Mouse (Mus musculus): ENCODE results near the gene Tmprss11e. TPM values are rescaled to one million over a fixed set of nuclear protein-coding genes. Genes with fewer than 3 reads are reported as not detected.

Tmprss11e gene
- not detected in 2 replicates for polyA plus RNA-seq (2016; fragmentation: Nextera tagmentation; extraction: Ambion mirVana)

DNA sequence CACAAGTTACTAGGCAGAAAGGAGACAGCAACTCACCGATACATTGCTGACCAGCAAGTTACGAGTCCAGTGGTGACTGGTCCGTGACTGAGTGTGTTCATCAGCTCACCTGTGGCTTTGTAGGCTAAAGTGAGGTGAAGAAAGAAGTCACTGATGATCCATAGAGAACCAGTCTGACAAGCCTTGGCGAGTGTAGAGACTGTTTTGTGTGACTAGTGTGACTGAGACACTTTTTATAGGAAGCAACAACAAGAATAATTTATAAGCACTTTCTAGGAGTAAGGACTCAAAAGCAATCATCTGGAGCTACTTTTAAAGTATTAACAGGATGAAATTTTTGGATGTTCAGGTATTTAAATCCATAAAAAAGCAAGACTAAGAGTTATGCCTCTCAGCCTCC lies at the start of gene Tmprss11e:
TSS of gene Tmprss11e (minus strand) at position 101 of the 400 bp plus-strand sequence.
- H3K9me3 ChIP-seq (replicated peaks): no peaks in the 10 kb centered on the region
- no peak within 1 kb of the TSS for H3K4me2 ChIP-seq (replicated peaks)
- no peak within 1 kb of the TSS for H3K27ac ChIP-seq
- no peak within 1 kb of the TSS for H3K4me3 ChIP-seq
- no peak for ATAC-seq (ENCODE audit: low FRiP score)
- H3K4me1 ChIP-seq: no peaks in the 10 kb centered on the region
- 86% methylated on average over 4 of the region's 4 CpGs for WGBS
- no peaks in the 10 kb centered on the region for H3K36me3 ChIP-seq
- no peak within 1 kb of the TSS for H3K9ac ChIP-seq
- no peaks in the 10 kb centered on the region for H3K27me3 ChIP-seq

- WGBS: 82% methylated on average over 8 of the region's 8 CpGs
- Histone ChIP-seq H3K27ac (no peak overlapping the region), H3K9me3 (replicated peaks) (no peaks in the 10 kb centered on the region), H3K4me2 (replicated peaks) (no peak overlapping the region), H3K4me3 (no peak overlapping the region), H3K4me1 (no peaks in the 10 kb centered on the region), H3K27me3 (no peaks in the 10 kb centered on the region), H3K36me3 (no peaks in the 10 kb centered on the region), H3K9ac (no peak overlapping the region)
- no peak for ATAC-seq (ENCODE audit: low FRiP score)
Measured at GRCm38 (mm10) chr5:86792807-86793206, 47.2 kb upstream of the Tmprss11e start.

GRCm38 (mm10) chr5:86792249-86792648 lies 46.6 kb upstream of the Tmprss11e start:
- Histone ChIP-seq H3K4me3 (no peak overlapping the region), H3K27me3 (no peaks in the 10 kb centered on the region), H3K27ac (no peak overlapping the region), H3K4me1 (no peaks in the 10 kb centered on the region), H3K4me2 (replicated peaks) (no peak overlapping the region), H3K9me3 (replicated peaks) (no peaks in the 10 kb centered on the region), H3K36me3 (no peaks in the 10 kb centered on the region), H3K9ac (no peak overlapping the region)
- WGBS: 72% methylated on average over 4 of the region's 4 CpGs
- no peak for ATAC-seq (ENCODE audit: low FRiP score)

- no peak overlapping the region for H3K4me2 ChIP-seq (replicated peaks)
- no peaks in the 10 kb centered on the region for H3K4me1 ChIP-seq
- WGBS: 68% methylated on average over 2 of the region's 2 CpGs
- ATAC-seq (ENCODE audit: low FRiP score): no peak
- H3K9me3 ChIP-seq (replicated peaks): no peaks in the 10 kb centered on the region
- no peak overlapping the region for H3K9ac ChIP-seq
- H3K27ac ChIP-seq: no peak overlapping the region
- H3K36me3 ChIP-seq: no peaks in the 10 kb centered on the region
- no peaks in the 10 kb centered on the region for H3K27me3 ChIP-seq
- H3K4me3 ChIP-seq: no peak overlapping the region
Measured at GRCm38 (mm10) chr5:86789954-86790353, 44.3 kb upstream of the Tmprss11e start.

- no peak overlapping the region for H3K4me2 ChIP-seq (replicated peaks)
- no peaks in the 10 kb centered on the region for H3K36me3 ChIP-seq
- ATAC-seq (ENCODE audit: low FRiP score): no peak
- H3K4me1 ChIP-seq: no peaks in the 10 kb centered on the region
- H3K27me3 ChIP-seq: no peaks in the 10 kb centered on the region
- H3K27ac ChIP-seq: no peak overlapping the region
- WGBS: 27% methylated on average over 1 of the region's 1 CpGs
- no peaks in the 10 kb centered on the region for H3K9me3 ChIP-seq (replicated peaks)
- H3K4me3 ChIP-seq: no peak overlapping the region
- H3K9ac ChIP-seq: no peak overlapping the region
Measured at GRCm38 (mm10) chr5:86786798-86787197, 41.2 kb upstream of the Tmprss11e start.

DNA sequence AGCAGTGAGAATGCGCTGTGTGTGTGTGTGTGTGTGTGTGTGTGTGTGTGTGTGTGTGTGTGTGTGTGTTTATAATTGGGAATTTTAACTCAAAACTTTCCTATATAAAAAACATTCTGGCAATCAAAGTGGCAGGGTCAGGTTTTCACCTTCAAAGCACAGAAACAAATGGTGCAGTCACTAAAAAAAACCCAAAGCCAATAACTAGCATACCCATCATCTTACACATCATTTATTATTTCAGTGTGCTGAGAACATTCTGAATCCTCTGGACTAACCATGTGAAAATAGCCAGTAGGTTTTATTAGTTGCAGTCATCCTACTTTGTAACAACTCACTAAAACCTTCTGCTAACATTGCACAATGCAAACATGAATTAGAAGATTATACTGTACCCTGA lies 38.6 kb upstream of the Tmprss11e start:
- Histone ChIP-seq H3K4me2 (replicated peaks) (no peak overlapping the region), H3K9ac (no peak overlapping the region), H3K27ac (no peak overlapping the region), H3K27me3 (no peaks in the 10 kb centered on the region), H3K9me3 (replicated peaks) (no peaks in the 10 kb centered on the region), H3K36me3 (no peaks in the 10 kb centered on the region), H3K4me1 (no peaks in the 10 kb centered on the region), H3K4me3 (no peak overlapping the region)
- no peak for ATAC-seq (ENCODE audit: low FRiP score)
- 87% methylated on average over 1 of the region's 1 CpGs for WGBS

DNA sequence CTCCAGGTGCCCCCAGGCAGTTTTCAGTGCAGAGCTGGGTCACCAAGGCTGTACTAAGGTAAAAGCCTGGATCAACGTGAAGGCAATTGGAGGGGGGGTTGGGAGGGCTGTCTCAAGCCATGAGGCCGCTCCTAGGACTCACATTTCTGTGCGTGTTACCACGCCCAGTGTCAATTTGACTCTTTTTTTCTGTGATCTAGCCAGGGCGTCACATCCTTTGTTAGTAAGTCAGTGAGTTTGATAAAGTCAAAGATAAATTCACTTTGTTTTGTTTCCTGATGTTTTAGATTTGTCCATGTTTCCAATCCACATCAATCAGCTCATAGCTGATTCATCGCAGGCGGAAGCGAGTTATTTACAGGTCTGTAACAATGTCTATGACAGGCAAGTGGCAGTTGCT lies 37.4 kb upstream of the Tmprss11e start:
- Histone ChIP-seq H3K36me3 (no peaks in the 10 kb centered on the region), H3K9ac (no peak overlapping the region), H3K4me2 (replicated peaks) (no peak overlapping the region), H3K27ac (no peak overlapping the region), H3K4me3 (no peak overlapping the region), H3K4me1 (no peaks in the 10 kb centered on the region), H3K27me3 (no peaks in the 10 kb centered on the region), H3K9me3 (replicated peaks) (no peaks in the 10 kb centered on the region)
- 63% methylated on average over 8 of the region's 8 CpGs for WGBS
- ATAC-seq (ENCODE audit: low FRiP score): no peak

GRCm38 (mm10) chr5:86778471-86778870 lies 32.9 kb upstream of the Tmprss11e start:
- Histone ChIP-seq H3K4me3 (no peak overlapping the region), H3K9ac (no peak overlapping the region), H3K9me3 (replicated peaks) (no peaks in the 10 kb centered on the region), H3K27me3 (no peaks in the 10 kb centered on the region), H3K27ac (no peak overlapping the region), H3K36me3 (no peaks in the 10 kb centered on the region), H3K4me2 (replicated peaks) (no peak overlapping the region), H3K4me1 (no peaks in the 10 kb centered on the region)
- 81% methylated on average over 1 of the region's 1 CpGs for WGBS
- ATAC-seq (ENCODE audit: low FRiP score): no peak

DNA sequence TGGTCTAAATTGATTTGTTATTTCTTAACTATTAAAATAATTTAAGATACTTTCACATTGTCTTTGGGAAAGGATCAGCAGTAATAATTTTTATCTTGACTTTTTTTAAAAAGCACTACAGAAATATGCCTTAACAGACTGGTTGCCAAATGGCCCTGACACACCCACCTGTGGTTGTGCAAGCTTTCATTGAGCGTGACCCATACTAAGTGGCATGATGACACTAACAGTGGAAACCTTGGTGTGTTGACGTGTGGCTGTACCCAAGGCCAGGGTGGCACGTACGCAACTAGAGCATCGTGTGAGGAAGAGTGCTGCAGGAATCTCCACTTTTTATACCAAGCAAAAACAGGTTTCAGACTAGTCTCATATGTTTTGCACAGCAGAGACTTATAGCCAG lies 31.3 kb upstream of the Tmprss11e start:
- ATAC-seq (ENCODE audit: low FRiP score): no peak
- H3K9ac ChIP-seq: no peak overlapping the region
- H3K4me2 ChIP-seq (replicated peaks): no peak overlapping the region
- H3K27ac ChIP-seq: no peak overlapping the region
- no peaks in the 10 kb centered on the region for H3K9me3 ChIP-seq (replicated peaks)
- no peak overlapping the region for H3K4me3 ChIP-seq
- no peaks in the 10 kb centered on the region for H3K36me3 ChIP-seq
- H3K27me3 ChIP-seq: no peaks in the 10 kb centered on the region
- H3K4me1 ChIP-seq: no peaks in the 10 kb centered on the region
- 93% methylated on average over 5 of the region's 5 CpGs for WGBS

DNA sequence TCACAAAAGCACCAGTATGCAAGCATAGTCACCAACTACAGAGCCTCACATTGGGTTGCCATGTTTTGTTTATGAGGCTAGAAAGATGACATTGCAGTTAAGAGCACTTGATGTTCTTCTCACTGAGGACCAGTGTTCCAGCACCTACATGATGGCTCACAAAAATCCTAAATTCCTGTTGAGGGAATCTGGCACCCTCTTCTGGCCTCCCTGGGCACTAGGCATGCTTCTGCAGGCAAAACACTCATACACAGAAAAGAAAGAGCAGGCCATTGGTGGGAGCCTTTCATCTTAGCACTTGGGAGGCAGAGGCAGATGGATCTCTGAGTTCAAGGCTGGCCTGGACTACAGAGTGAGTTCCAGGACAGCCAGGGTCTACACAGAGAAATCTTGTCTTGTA lies 25.4 kb upstream of the Tmprss11e start:
- Histone ChIP-seq H3K36me3 (no peaks in the 10 kb centered on the region), H3K9ac (no peak overlapping the region), H3K27me3 (no peaks in the 10 kb centered on the region), H3K4me1 (no peaks in the 10 kb centered on the region), H3K4me2 (replicated peaks) (no peak overlapping the region), H3K27ac (no peak overlapping the region), H3K9me3 (replicated peaks) (no peaks in the 10 kb centered on the region), H3K4me3 (no peak overlapping the region)
- ATAC-seq (ENCODE audit: low FRiP score): no peak

DNA sequence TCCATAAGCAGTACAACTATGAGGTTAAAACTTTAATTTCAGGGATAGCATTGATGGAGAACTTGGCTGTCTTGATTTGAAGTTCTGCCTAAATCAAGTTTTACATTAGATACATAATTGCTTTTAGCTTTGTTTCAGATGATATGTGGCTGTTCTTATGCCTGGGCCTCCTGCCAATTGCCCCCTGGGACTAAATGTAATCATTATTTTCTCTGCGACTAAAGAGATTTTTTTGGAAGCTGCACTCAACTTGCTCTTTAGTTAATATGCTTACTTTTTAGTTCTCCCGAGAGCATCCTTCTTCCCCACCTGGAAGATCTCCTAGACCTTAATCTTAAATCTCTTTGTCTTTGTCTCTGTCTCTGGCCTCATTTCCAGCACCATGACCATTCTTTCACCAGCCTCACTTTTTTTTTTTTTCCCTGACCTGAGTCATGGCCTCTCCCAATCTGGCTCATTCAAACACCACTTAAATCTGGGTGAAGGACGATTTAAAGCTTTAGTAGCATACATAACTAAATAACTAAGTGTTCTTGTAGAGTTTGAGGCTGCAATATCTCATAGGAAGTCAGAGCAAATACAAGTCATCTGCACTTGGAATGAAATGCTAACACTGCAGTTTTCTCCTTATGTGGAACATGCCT lies 23.5 kb upstream of the Tmprss11e start:
- H3K4me3 ChIP-seq: no peak overlapping the region
- ATAC-seq (ENCODE audit: low FRiP score): no peak
- no peaks in the 10 kb centered on the region for H3K36me3 ChIP-seq
- H3K9me3 ChIP-seq (replicated peaks): no peaks in the 10 kb centered on the region
- H3K4me2 ChIP-seq (replicated peaks): no peak overlapping the region
- H3K27me3 ChIP-seq: no peaks in the 10 kb centered on the region
- H3K9ac ChIP-seq: no peak overlapping the region
- no peaks in the 10 kb centered on the region for H3K4me1 ChIP-seq
- WGBS: 64% methylated on average over 3 of the region's 3 CpGs
- no peak overlapping the region for H3K27ac ChIP-seq

- no peak for ATAC-seq (ENCODE audit: low FRiP score)
- WGBS: 82% methylated on average over 3 of the region's 3 CpGs
- Histone ChIP-seq H3K4me2 (replicated peaks) (no peak overlapping the region), H3K9ac (no peak overlapping the region), H3K4me1 (no peaks in the 10 kb centered on the region), H3K27ac (no peak overlapping the region), H3K4me3 (no peak overlapping the region), H3K36me3 (no peaks in the 10 kb centered on the region), H3K27me3 (no peaks in the 10 kb centered on the region), H3K9me3 (replicated peaks) (no peaks in the 10 kb centered on the region)
Measured at GRCm38 (mm10) chr5:86742796-86743195, 2.8 kb downstream of the Tmprss11e start.

DNA sequence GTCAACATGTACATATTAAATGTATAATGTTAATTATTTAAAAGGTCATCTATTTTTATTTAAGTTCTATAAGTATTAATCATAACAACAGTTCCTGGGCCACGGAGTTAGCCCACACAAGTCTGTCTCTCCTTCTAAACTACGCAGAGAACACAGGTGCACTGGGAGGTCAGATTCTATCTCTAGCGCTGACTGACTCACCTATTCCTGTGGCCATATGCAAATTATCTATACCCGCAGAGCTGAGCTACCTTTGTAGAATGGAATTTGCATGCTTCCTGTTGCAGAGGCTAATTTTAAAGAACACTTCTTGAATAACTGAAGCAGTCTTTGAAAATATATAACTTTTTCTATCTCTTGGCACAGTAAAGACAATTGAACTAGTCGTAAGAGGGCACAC lies 4.5 kb downstream of the Tmprss11e start:
- no peak for ATAC-seq (ENCODE audit: low FRiP score)
- WGBS: 82% methylated on average over 5 of the region's 5 CpGs
- H3K27me3 ChIP-seq: no peaks in the 10 kb centered on the region
- no peak overlapping the region for H3K27ac ChIP-seq
- no peak overlapping the region for H3K4me3 ChIP-seq
- no peak overlapping the region for H3K9ac ChIP-seq
- no peaks in the 10 kb centered on the region for H3K36me3 ChIP-seq
- H3K4me1 ChIP-seq: no peaks in the 10 kb centered on the region
- no peaks in the 10 kb centered on the region for H3K9me3 ChIP-seq (replicated peaks)
- H3K4me2 ChIP-seq (replicated peaks): no peak overlapping the region
